Mouse (Mus musculus): ENCODE results near the gene Adamts4.

GRCm38 (mm10) chr1:171204249-171204644 lies 46.0 kb upstream of the Adamts4 start:
- TF ChIP-seq HCFC1 (IDR thresholded peaks at IDR 0.05; ENCODE audit: low read depth, low read length) (no peak), SMC3 (IDR thresholded peaks at IDR 0.05; ENCODE audit: low read depth, low read length) (no peak), TCF12 (IDR thresholded peaks at IDR 0.05; ENCODE audit: low read depth, low read length) (no peak), CTCF (conservative IDR thresholded peaks at IDR 0.05 in 1 of 2, IDR thresholded peaks at IDR 0.05 in 1 of 2; ENCODE audit: low read depth in 2 of 2, low read length in 2 of 2) (no peak)
